Mouse (Mus musculus): ENCODE results near the gene Ski.

Gene Ski

DNA sequence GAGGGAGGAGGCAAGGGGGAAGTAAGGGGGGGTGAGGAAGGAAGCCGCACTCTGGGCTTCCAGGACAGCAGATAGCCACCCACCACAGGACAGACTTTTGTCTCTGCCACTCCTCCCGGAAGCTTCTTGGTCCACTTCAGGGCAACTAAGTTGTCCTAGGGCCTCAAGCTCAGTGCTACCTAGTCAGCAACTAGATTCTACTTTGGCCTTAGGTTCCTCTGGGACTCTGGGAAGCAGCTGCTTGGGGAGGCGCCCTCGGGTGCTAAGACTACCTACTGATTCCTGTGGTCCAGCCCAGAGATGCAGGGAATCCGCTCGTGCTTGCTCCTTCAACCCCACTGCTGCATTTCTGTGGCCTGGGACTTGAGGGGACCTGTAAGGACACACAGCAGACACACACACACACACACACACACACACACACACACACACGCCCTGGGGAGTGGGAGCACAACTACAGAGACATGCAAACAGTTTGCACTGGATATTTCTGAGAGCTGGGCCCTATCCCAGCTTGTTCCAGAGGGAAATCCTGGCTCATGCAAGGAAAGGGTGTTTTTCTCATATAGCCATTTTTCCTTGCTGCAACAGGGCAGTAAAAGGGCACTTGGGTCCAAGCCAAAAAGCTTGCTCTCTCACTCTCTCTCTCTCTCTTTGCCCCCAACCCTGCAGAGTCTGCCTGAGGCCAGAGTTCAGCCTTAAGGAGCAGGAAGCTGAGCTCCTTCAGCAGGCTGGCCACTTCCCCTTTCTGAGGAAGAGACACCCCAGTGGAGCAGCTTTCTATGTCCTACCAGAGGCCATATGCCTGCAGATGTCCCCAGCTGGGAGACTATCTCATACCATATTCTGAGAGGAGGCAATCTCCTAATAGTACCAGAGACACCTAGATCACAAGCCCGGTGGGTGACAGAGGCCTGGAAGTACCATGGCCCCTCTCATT lies 12.2 kb upstream of the Ski start:
- DNase-seq (ENCODE audit: low spot score) = no peak

DNA sequence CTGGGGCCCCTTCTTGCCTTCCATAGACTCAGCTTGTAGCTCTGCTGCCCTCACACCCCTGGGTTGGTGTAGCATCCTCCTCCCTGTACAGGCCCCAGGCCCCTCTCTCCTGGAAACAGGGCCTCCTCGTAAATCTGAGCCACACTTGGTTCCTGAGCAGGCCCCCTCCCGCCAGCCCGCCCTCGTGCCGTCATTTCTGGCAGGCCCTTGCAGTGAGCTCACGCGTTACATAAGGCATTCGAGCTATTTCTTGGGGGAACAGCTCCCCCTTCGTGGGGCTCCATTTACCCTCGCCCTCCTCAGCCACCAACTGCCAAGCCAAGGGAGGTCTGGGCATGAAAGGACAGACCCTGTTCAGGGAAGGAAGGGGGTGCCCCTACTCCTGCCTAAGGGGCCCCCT lies 11.5 kb upstream of the Ski start:
- DNase-seq (ENCODE audit: low spot score) = peak; percentile 67

DNA sequence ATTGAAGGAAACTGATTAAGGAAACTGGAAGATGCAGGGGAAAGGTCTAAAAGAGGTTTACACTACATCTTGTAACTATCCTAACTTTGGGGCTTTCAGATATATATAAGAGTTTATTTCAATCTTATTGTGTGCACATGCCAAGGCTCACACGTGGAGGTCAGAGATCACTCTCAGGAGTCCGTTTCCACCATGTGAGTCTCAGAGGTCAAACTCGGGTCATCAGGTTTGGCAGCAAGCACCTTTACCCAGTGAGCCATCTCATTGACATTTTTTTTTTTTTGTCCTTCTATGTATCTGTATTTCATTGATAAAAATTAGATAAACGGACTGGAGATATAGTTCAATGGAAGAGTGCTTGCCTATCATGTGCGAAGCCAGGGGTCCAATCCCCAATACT lies 6.1 kb upstream of the Ski start:
- DNase-seq (ENCODE audit: low spot score) = no peak

DNA sequence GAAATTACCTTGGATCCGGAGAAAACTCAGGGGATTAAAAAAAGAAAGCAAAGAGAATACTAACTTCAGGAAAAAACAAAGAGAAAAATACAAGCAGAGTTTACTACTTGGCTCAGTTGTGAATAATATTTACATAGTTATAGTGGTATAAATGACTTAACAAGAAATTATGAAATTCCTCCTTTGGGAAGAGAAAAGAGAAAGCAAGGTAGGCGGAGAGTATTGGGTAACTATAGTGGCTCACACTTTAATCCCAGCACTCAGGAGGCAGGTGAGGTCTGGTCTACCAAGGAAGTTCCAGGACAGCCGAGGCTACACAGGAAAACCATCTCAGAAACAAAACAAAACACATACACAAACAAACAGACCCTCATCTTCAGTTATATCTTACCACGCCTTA lies 5.6 kb upstream of the Ski start:
- DNase-seq (ENCODE audit: low spot score) = no peak

DNA sequence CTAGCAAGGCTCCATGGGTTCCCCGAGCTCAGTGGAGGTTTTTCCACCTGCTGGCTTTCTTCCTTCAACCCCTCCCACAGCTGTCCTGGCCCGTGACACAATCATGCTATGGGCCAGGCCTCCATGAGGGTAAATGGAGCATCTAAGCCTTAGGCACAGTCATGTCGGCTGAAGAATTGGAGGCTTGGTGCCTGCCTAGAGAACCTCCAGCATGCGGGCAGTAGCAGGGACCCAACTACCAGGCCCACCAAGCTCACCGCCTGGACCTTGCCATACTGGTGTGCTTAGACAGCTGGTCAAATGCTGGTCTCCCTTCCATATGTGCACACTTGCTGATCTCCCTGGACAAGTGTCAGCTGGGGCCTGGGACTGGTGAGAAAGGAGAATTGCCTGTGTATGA lies 3.5 kb upstream of the Ski start:
- no peak for DNase-seq (ENCODE audit: low spot score)

DNA sequence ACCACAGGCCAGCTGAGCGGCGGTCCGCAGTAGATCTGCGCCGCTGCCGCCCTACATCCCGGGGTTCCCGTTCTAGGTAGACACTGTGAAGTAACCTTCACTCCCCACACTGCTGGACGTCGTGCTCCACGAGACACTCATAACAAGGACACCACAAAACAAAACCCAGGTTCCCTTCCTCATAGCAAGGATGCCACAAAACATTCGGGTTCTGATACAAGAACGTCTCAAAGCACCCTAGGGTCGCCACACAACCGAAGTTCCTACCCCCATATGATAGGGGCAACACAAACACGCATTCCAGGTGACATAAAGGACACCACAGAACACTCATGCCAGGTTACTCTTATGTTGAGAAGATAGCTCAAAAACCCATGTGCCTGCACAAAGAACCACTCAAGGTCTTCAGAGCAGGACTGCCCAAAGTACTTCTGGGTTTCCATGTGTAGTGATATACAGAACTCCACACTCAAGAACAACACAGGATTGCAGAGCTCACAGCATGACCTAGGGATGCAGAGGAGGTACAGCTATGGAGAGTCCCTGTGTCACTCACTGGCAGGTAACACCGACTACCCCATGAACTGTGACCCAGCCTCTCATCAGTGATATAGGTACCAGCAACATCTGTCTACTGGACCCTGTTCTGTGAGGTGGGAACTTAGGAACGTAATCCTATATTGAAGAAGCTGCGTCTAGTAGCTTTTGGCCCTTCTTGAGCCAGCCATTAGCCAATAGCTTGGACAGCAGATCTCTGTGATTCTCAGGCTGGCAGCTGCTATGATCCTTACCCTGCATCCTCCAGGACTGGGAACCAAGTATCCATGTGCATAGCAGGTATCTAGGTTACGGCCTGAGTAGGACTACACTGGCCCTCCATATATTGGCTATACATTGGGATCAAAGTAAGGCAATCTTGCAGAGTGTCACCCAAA lies 1.5 kb upstream of the Ski start:
- no peak for DNase-seq (ENCODE audit: low spot score)

DNA sequence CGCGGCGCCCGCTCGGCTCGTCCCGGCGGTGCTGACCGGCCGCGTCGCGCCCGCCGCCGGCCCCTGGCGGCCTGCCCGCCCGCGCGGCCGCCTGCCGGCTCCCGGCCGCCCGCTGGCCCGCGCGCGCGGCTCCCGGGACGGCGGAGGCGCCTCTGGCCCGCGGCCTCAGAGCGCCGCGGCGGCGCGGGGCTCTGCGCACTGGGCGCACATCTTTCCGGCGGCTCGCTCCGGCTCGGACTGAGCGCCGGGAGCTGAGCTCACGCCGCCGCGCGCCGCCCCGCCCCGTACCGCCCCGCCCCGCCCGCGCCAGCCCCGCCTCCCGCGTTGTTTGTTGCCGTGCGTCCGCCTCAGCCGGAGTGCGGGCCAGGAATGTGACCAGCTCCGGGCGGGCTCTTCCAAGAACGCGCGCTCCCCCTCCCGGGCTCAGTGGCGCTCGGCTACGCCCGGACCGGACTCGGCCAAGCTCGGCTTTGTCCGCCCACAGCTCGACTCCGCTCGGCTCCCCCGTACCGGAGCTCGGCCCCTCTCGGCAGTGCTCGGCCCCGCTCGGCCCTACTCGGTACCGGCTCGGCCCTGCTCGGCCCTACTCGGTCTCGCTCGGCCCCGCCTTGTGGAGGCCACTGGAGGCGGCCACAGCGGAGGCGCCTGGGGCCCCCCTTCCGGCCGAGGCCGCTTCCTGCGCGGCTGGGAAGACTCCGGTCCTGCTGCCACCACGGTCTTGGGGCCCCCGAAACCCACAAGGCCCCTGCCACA lies 625 bp upstream of the Ski start:
- peak; percentile 97 for DNase-seq (ENCODE audit: low spot score)

DNA sequence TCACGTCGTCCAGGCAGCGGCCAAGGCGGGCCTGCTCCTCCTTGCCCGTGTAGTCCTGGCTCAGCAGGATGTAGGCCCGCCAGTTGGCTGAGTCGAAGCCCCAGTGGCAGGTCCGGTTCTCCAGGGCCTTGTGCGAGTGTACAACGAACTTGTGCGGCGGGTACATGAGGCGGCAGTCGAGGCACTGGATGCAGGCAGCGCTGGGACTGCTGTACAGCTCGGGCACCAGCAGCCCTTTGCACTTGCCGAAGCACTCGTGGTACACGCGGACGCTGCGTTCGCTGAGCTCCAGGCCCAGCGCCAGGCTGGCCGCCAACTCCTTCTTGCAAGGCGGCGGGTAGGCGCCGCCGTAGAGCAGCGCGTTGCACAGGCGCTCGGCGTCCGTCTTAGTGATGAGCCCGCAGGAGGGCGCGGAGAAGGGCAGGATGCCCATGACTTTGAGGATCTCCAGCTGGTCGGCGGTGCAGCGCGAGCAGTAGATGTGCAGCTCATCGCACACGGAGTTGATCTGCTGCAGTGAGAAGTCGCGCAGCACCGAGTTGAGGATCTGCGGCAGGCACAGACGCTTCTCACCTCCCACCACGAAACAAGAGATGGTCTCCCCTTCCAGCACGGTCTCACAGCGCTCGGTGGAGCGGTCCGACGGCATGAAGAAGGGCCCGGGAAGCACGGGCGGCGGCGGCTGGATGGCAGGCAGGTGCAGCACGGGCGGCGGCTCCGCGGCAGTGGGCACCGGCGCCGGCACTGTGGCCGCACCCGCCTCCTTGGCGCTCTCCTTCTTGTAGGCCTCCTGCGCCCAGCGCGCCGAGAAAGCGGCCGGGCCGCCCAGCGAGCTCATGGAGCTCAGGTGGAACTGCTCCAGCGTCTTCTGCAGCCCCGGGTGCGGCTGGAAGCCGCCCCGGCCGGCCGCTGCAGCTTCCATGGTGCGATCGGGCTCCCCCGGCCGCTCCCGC lies 517 bp downstream of the Ski start:
- DNase-seq (ENCODE audit: low spot score) = peak; percentile 54

DNA sequence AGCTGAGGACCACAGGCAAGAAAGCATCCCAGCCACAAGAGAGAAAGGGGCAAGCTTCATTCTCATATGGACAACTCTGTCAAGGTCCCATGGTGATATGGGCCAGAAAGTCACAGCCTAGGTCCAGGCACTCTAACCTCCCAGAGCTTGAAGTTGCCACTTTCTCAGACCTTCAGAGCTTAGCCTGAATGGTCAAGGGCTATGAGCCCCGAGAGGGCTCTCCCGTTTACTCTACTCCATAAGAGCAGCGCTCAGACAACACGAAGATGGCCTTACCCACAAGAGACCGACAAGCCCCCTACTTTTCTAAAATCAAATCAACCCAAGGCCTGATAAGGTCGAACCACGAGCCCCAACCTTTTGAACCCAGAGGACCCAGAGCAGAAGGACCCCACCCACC lies 1.3 kb downstream of the Ski start:
- DNase-seq (ENCODE audit: low spot score) = no peak

DNA sequence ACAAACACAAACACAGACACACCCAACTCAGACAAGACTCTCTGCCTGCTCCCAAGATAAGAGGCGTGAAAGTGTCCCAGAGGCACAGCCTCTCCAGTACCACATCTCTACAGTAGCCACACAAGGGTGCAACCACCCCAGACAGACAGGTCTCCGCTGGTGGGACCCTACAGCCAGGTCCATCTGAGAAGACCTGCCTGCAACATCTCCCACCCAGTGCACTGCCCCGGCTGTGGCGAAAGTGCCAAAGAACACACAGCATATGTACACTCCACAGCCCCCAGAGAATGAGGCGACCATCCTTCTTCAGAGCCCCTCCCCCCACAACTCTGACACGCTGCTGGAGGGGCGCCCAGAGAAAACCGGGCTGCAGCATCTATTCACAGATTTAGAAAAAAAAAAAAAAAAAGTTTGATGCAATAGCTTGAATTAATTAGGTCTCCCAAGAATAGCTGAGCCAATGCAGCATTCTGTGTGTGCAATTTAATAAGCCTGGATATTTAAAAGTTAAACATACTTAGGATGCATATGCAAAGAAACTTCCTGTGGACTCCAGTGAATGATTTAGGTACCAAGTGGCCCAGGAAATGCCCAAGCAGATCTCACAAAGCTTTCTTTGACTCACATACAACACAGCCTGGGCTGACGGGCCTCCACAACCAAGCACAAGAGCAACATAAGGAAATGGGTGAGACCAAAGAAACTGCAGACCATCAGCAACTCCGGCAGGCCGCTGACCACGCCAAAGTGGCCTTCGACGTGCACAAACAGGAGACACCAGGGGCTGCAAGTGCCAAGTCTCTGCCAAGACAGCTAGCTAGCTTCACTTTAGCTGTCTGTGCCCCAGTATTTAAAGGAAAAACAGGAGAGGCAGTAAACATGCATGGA lies 1.9 kb downstream of the Ski start:
- DNase-seq (ENCODE audit: low spot score) = no peak

DNA sequence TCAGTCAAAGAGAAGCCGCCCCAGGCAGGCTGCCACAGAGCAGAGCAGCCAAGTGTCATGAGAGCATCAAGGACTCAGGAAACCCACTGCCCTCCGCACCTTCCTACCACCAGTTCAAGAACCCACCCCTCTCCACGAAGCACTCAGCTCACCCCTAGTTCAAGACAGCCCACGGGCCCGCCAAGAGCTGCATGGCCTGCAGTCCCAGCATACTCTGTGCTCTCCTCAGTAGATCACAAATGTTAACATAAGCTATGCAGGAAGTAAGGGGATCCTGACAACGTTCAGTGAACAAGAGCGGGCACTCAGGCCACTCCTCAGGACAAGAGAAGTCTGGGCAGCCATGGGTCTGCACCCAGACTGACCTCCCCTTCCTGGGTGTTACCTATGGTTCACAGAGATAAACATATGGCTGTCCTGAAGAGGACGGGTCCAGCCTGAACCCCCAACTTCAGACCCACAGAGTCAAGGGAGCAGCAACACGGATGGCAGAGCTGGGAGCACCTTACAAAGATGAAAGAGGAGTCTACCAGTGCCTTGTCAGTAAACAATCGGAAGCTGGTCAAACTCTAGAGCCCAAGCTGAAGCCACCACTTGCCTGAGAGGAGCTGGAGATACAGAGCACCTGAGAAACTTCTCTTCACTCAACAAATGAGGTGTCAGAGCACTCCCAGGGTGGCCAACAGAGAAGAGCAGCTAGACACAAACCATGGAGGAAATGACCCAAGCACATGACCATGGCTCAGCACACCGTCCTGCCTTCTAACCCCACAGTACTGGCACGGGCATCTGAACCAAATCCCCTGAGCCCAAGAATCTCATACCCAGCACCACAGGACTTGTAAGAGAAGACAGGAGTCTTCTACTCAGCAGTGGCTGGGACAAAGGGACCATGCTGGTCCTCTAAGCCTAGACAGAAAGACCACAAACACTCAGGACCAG lies 2.9 kb downstream of the Ski start:
- DNase-seq (ENCODE audit: low spot score) = no peak

DNA sequence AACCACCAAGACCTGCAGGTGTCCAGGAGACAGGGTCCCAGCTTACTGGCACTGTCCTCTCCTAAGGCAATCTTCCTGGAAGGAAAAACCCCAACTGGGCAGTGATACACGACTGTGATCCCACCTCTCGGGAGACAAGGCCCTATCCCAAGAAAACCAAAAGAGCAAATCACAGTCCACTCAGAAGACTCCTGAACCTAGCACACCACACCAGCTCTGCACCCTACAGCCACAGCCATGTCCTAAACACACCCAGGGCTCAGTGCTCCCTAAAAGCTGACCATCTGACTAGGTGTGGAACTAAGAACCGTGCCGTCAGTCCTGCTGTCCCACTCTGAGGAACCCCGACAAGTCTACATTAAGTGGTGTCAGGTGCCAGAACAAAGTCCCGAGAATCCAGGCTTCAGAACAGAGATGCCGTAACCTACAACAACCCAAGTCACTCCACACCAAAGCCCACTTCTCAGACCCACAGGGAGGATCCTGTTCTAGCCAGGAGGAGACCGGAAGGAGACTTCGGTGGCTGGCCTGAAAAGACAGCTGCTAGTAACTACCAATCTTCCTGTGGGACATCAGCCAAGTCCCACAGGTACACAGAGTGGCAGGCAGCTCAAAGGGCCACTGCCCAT lies 4.2 kb downstream of the Ski start:
- DNase-seq (ENCODE audit: low spot score) = no peak

DNA sequence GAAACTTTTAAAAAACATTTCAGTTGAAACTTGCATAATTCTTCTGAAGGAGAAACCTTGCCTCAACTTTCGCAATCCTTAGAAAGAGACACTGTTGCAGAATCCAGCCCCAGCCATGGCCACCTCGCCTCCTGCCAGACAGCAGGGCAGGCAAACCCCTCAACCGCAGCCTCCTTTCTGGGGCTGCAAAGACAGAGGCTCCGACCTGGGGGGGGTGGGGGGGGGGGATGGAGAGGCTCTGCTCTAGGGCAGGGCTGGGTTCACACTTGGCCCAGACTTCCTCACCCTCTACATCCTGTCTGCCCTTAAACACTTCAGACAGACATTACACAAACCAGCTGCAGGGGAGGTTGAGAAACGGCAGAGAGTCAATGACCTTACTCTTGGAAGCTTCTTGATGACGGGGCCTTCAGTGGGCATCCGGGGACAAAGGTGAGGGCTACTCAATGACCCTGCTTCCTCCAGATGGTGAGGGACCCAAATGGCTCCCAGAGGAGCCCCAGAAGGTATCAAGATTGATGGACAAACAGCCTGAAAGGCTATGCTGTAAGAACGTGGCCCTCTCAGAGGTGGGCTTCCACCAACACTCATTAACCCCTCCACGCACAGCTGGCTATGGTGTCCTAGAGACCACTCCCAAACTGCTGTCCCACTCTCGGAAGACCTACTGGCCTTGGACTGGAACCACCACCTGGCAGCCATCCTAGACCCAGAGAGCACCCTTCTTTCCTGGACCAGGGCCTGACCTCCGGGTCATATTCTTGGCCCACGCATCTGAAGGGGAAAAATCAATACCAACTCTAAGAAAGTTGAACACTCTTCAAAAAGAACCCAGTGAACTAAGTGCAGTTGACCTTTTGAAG lies 4.9 kb downstream of the Ski start:
- peak; percentile 63 for DNase-seq (ENCODE audit: low spot score)

DNA sequence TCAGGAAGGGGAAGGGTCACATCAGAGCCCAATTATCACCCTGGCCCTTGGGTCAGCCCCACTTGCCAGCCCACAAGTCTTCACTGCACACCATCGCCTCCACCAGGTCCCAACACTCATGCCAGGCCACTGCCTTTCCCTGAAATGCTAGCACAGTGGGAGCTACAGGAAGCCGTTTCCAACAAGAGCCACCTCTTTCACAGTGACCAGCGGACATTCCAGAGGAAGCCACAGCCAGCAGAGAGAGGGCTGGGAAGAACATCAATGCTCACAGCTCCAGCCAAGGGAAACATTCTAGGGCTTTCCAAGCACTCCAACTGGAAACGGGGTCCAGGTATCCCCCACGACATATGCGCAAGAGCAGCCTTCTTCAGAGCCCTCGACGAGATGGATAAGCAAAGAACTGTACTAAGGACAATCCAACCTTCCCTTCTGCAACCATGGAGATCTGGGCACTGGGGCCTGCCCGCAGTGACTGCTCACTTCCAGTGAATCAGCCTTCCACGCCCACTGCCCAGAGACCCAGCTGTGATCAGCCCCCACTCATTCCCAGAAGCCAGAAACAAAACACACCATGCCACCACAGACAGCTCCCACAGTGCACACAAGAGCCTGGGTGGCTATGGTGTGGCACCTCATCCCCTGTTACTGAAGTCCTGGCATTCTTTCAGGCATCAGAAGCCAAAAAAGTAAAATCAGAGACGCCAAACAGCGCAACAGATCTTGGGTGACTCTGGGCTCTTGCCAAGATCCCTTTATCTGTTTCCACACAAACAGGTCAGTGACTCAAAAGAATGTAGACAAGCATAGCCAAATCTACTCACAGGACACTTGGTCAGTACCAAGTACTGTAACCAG lies 6.4 kb downstream of the Ski start:
- DNase-seq (ENCODE audit: low spot score) = no peak

DNA sequence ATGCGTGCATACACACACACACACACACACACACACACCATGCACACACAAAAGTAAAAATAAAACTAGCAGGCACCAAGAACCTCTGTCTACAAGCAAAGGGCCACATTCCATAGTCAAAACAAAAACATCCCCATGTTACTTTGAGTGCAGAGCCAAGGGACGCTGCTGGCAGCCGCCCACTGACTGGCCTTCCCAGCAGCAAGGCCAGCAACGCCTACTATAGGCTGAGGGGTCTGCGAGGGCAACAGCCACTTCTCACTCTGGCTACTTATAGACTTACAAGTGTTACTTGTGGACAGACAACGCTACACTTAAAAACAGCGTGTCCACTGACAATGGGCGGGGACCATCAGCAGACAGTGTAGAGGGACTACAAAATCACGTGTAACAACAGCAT lies 7.2 kb downstream of the Ski start:
- DNase-seq (ENCODE audit: low spot score) = no peak

DNA sequence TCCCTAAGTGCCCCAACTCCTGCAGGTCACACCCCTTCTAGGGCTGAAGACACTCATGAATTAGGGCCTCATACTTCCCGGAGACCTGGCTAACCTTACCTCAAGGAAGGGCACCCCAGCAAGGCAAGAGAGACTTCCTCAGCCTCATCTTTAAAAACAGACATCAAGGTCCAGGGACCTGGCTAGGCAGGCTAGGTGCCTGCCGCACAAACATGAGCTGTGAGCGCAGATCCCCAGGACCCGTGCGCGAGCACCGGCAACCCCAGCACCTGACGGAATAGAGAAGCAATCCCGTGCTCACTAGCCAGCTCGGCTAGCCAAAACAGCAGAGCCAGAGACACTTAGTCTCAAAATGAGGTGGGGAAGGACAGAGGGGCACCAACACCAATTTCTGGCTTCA lies 7.6 kb downstream of the Ski start:
- DNase-seq (ENCODE audit: low spot score) = no peak

DNA sequence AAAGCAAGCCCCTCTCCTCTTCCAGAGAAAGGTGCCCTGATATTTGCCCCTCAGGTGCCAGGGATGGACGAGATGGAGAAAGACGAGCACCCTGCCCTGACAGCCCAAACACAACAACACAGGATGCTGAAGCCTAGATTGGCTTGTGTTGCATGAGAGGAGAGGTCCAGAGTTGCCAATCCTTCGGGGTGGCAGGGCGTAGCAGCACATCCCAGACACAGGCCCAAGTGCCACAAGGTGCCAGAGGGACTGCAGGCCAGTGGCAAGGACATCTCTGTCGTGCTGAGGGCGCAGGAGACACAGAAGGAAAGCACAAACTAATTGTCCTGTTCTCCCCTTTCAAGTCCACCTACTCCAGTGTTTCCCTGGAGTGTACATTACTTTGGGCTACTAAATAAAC lies 8.2 kb downstream of the Ski start:
- DNase-seq (ENCODE audit: low spot score) = no peak

All from embryo, embryonic 10 days (tissue).